Mouse (Mus musculus) embryonic fibroblast, embryonic 13.5 days (primary cell): Measurements from ENCODE around the gene Rcor1.

ENCODE experiments used
- CTCF ChIP-seq: IDR thresholded peaks from 2 replicates; pipeline ENCODE4 v1.5.1; 2011; ENCODE audit warnings: mild to moderate bottlenecking, control low read depth, low read length, moderate library complexity, borderline replicate concordance; ENCODE audit not compliant: insufficient read depth
- POLR2A ChIP-seq: IDR thresholded peaks from 2 replicates; pipeline ENCODE4 v1.6.1; 2011; ENCODE audit warnings: low read depth, mild to moderate bottlenecking, control low read depth, low read length, moderate library complexity

- TF ChIP-seq CTCF (no peak), POLR2A (no peak)
These were observed 96.8 kb downstream of the Rcor1 start for GRCm38 (mm10) chr12:111135953-111136352.
